Mouse (Mus musculus) intestine, embryonic 14.5 days (tissue): Measurements from ENCODE around the gene Gfod1. TPM values are rescaled to one million over a fixed set of nuclear protein-coding genes. Genes with fewer than 3 reads are reported as not detected.

Experiments
- ATAC-seq: fragments of 200-750 bp; cut with Nextera tagmentation; replicated peaks from 2 replicates; pipeline ENCODE4 v1.8.0; 2017; ENCODE audit warnings: low read depth, moderate number of reproducible peaks, moderate TSS enrichment, moderate library complexity; ENCODE audit not compliant: low FRiP score, low TSS enrichment
- DNase-seq: peaks from one replicate; pipeline ENCODE4 v3.0.0-alpha.2; 2018; ENCODE audit warnings: low spot score
- H3K27ac ChIP-seq: fragments of 300-500 bp; sonication (generic); 2 replicates; pipeline ENCODE4 v1.5.1; 2014; ENCODE audit warnings: low read depth, mild to moderate bottlenecking, control low read depth
- H3K27me3 ChIP-seq: fragments of 300-500 bp; sonication (generic); replicated peaks from 2 replicates; pipeline ENCODE4 v1.6.1; 2014; ENCODE audit warnings: low read length, control low read depth; ENCODE audit not compliant: control insufficient read depth, insufficient read depth
- H3K36me3 ChIP-seq: fragments of 300-500 bp; sonication (generic); 2 replicates; pipeline ENCODE4 v1.6.1; 2014; ENCODE audit warnings: low read length, control low read depth; ENCODE audit not compliant: control insufficient read depth, insufficient read depth
- H3K4me1 ChIP-seq: fragments of 300-500 bp; sonication (generic); replicated peaks from 2 replicates; pipeline ENCODE4 v1.6.1; 2014; ENCODE audit warnings: low read length, control low read depth, mixed read lengths; ENCODE audit not compliant: control insufficient read depth, insufficient read depth
- H3K4me2 ChIP-seq: fragments of 300-500 bp; sonication (generic); 2 replicates; pipeline ENCODE4 v1.6.1; 2014; ENCODE audit warnings: low read length
- H3K4me3 ChIP-seq: fragments of 300-500 bp; sonication (generic); 2 replicates; pipeline ENCODE4 v1.5.1; 2014; ENCODE audit warnings: low read depth, low read length, control low read depth, mixed read lengths
- H3K9ac ChIP-seq: fragments of 300-500 bp; sonication (generic); 2 replicates; pipeline ENCODE4 v1.6.1; 2014; ENCODE audit warnings: mild to moderate bottlenecking, low read length
- H3K9me3 ChIP-seq: fragments of 300-500 bp; sonication (generic); 2 replicates; pipeline ENCODE4 v1.6.1; 2016; ENCODE audit warnings: low read length, control low read depth; ENCODE audit not compliant: control insufficient read depth
- WGBS: fragments of 180-500 bp; shearing (Covaris S2); extraction: QIAGEN DNeasy Blood & Tissue Kit; methylation state at CpG from one replicate; pipeline ENCODE4 v1.1.7; 2014; 5-methylcytosine and 5-hydroxymethylcytosine counted together
- polyA plus RNA-seq: library from polyadenylated mRNA; unstranded; fragments of >200 nt; fragmentation: Nextera tagmentation; extraction: Ambion mirVana; gene quantifications from 2 replicates; pipeline ENCODE4 v1.2.1, GENCODE M21; 2014

Gene Gfod1
- polyA plus RNA-seq, 1 experiment from 2014 or later, result 0.18 TPM

- Histone ChIP-seq H3K27ac (no peak overlapping the region), H3K4me1 (peaks cover 12% of the 10 kb centered on the region; the same call in 1 of the 2 replicates), H3K9me3 (no peaks in the 10 kb centered on the region), H3K36me3 (no peaks in the 10 kb centered on the region), H3K4me2 (no peak overlapping the region), H3K9ac (no peak overlapping the region), H3K27me3 (no peaks in the 10 kb centered on the region), H3K4me3 (no peak overlapping the region)
- DNase-seq (no peak), ATAC-seq (no peak)
- 18% methylated on average over 7 of the region's 7 CpGs for WGBS
Observed at GRCm38 (mm10) chr13:43196000-43196399, 108.0 kb downstream of the Gfod1 start.

- no peaks in the 10 kb centered on the region for H3K36me3 ChIP-seq
- H3K9me3 ChIP-seq, result no peaks in the 10 kb centered on the region
- H3K4me3 ChIP-seq, result no peak overlapping the region
- WGBS, result 94% methylated on average over 8 of the region's 8 CpGs
- H3K9ac ChIP-seq, result no peak overlapping the region
- H3K27ac ChIP-seq, result no peak overlapping the region
- peaks cover 12% of the 10 kb centered on the region; the same call in 1 of the 2 replicates for H3K4me1 ChIP-seq
- no peak overlapping the region for H3K4me2 ChIP-seq
- H3K27me3 ChIP-seq, result no peaks in the 10 kb centered on the region
- DNase-seq, result no peak
- no peak for ATAC-seq
Observed at GRCm38 (mm10) chr13:43193932-43194331, 110.0 kb downstream of the Gfod1 start.

- Histone ChIP-seq H3K4me3 (no peak overlapping the region), H3K9ac (no peak overlapping the region), H3K9me3 (no peaks in the 10 kb centered on the region), H3K36me3 (no peaks in the 10 kb centered on the region), H3K27me3 (no peaks in the 10 kb centered on the region), H3K4me2 (no peak overlapping the region), H3K4me1 (peaks cover 12% of the 10 kb centered on the region; the same call in 1 of the 2 replicates), H3K27ac (0 out of 2 replicates have a peak overlapping the region, but pooled peaks have one; percentile 33)
- DNase-seq, result no peak
- no peak for ATAC-seq
- WGBS, result 32% methylated on average over 7 of the region's 7 CpGs
Observed at GRCm38 (mm10) chr13:43193266-43193665, 110.7 kb downstream of the Gfod1 start.

GRCm38 (mm10) chr13:43191741-43192192 is 112.2 kb downstream of the Gfod1 start:
- ATAC-seq (no peak), DNase-seq (no peak)
- H3K27ac ChIP-seq, result no peak overlapping the region
- H3K4me2 ChIP-seq, result peak overlapping the region; percentile 45
- peak overlapping the region; percentile 18; the same call in 1 of the 2 replicates for H3K4me3 ChIP-seq
- peaks cover 12% of the 10 kb centered on the region; the same call in 1 of the 2 replicates for H3K4me1 ChIP-seq
- H3K36me3 ChIP-seq, result no peaks in the 10 kb centered on the region
- 6% methylated on average over 14 of the region's 14 CpGs for WGBS
- no peak overlapping the region for H3K9ac ChIP-seq
- no peaks in the 10 kb centered on the region for H3K27me3 ChIP-seq
- no peaks in the 10 kb centered on the region; the same call in 1 of the 2 replicates for H3K9me3 ChIP-seq

GRCm38 (mm10) chr13:43191290-43191689 is 112.7 kb downstream of the Gfod1 start:
- Histone ChIP-seq H3K4me3 (no peak overlapping the region), H3K27ac (no peak overlapping the region)

GRCm38 (mm10) chr13:43187736-43188135 is 116.2 kb downstream of the Gfod1 start:
- WGBS, result 92% methylated on average over 4 of the region's 4 CpGs
- DNase-seq, result no peak

More at GRCm38 (mm10) chr13:43191290-43191689, 112.7 kb downstream of the Gfod1 start:
- Histone ChIP-seq H3K9ac (no peak overlapping the region), H3K9me3 (no peaks in the 10 kb centered on the region; the same call in 1 of the 2 replicates), H3K27me3 (no peaks in the 10 kb centered on the region), H3K36me3 (no peaks in the 10 kb centered on the region), H3K4me1 (peaks cover 12% of the 10 kb centered on the region; the same call in 1 of the 2 replicates), H3K4me2 (peak overlapping the region; percentile 45)
- no peak for ATAC-seq
- DNase-seq, result no peak
- WGBS, result 14% methylated on average over 2 of the region's 2 CpGs

GRCm38 (mm10) chr13:43183248-43184055 is 120.5 kb downstream of the Gfod1 start:
- Histone ChIP-seq H3K4me3 (peak overlapping the region; percentile 26), H3K4me2 (peak overlapping the region; percentile 53), H3K9ac (peak overlapping the region; percentile 2; the same call in 1 of the 2 replicates), H3K27ac (no peak overlapping the region), H3K36me3 (no peaks in the 10 kb centered on the region), H3K27me3 (no peaks in the 10 kb centered on the region), H3K4me1 (peaks cover 9% of the 10 kb centered on the region), H3K9me3 (no peaks in the 10 kb centered on the region; the same call in 1 of the 2 replicates)
- no peak for DNase-seq
- 33% methylated on average over 8 of the region's 8 CpGs for WGBS
- no peak; the same call in 1 of the 2 replicates for ATAC-seq

More at GRCm38 (mm10) chr13:43187736-43188135, 116.2 kb downstream of the Gfod1 start:
- H3K27me3 ChIP-seq, result no peaks in the 10 kb centered on the region
- H3K4me3 ChIP-seq, result no peak overlapping the region
- ATAC-seq, result no peak
- H3K4me1 ChIP-seq, result peaks cover 15% of the 10 kb centered on the region
- no peak overlapping the region for H3K9ac ChIP-seq
- H3K4me2 ChIP-seq, result no peak overlapping the region
- no peak overlapping the region for H3K27ac ChIP-seq
- no peaks in the 10 kb centered on the region; the same call in 1 of the 2 replicates for H3K9me3 ChIP-seq
- H3K36me3 ChIP-seq, result no peaks in the 10 kb centered on the region

GRCm38 (mm10) chr13:43182465-43183201 is 121.3 kb downstream of the Gfod1 start:
- peak overlapping the region; percentile 2; the same call in 1 of the 2 replicates for H3K9ac ChIP-seq
- H3K9me3 ChIP-seq, result no peaks in the 10 kb centered on the region; the same call in 1 of the 2 replicates
- H3K27me3 ChIP-seq, result no peaks in the 10 kb centered on the region
- H3K4me2 ChIP-seq, result peak overlapping the region; percentile 53
- 8% methylated on average over 14 of the region's 14 CpGs for WGBS
- peak overlapping the region; percentile 26 for H3K4me3 ChIP-seq
- peak; percentile 93 for DNase-seq
- peaks cover 9% of the 10 kb centered on the region for H3K4me1 ChIP-seq
- no peaks in the 10 kb centered on the region for H3K36me3 ChIP-seq
- no peak overlapping the region for H3K27ac ChIP-seq
- peak; percentile 36; the same call in 1 of the 2 replicates for ATAC-seq
